Mouse (Mus musculus) liver, adult 2 months (tissue): Measurements from ENCODE around the gene Olfr544. TPM values are rescaled to one million over a fixed set of nuclear protein-coding genes. Genes with fewer than 3 reads are reported as not detected.

ENCODE experiments used
- DNase-seq: peaks from one replicate; pipeline ENCODE4 v3.0.0-alpha.2; 2011; ENCODE audit warnings: low read depth, low spot score; ENCODE audit errors: extremely low read depth
- H3K27ac ChIP-seq: fragments of 200-500 bp; replicated peaks from 2 replicates; pipeline ENCODE4 v1.5.1; 2012; ENCODE audit warnings: low read depth, mild to moderate bottlenecking, control low read depth, inconsistent platforms, low read length; ENCODE audit not compliant: insufficient read depth
- H3K27me3 ChIP-seq: fragments of 200-500 bp; 2 replicates; pipeline ENCODE4 v1.6.1; 2012; ENCODE audit warnings: mild to moderate bottlenecking, moderate library complexity, low read length, inconsistent platforms; ENCODE audit not compliant: control insufficient read depth, insufficient read depth
- H3K36me3 ChIP-seq: fragments of 200-500 bp; 2 replicates; pipeline ENCODE4 v1.6.1; 2012; ENCODE audit warnings: low read length, inconsistent platforms; ENCODE audit not compliant: control insufficient read depth, insufficient read depth
- H3K4me1 ChIP-seq: fragments of 200-500 bp; 2 replicates; pipeline ENCODE4 v1.6.1; 2011; ENCODE audit warnings: low read length; ENCODE audit not compliant: control insufficient read depth, insufficient read depth
- H3K4me3 ChIP-seq: fragments of 200-500 bp; 2 replicates; pipeline ENCODE4 v1.5.1; 2011; ENCODE audit warnings: low read depth, mild to moderate bottlenecking, control low read depth, low read length, moderate library complexity; ENCODE audit not compliant: insufficient read depth
- H3K79me2 ChIP-seq: fragments of 200-500 bp; 2 replicates; pipeline ENCODE4 v1.6.1; 2012; ENCODE audit warnings: inconsistent platforms, mild to moderate bottlenecking, low read length, moderate library complexity; ENCODE audit not compliant: control insufficient read depth, insufficient read depth
- H3K9ac ChIP-seq: fragments of 200-500 bp; 2 replicates; pipeline ENCODE4 v1.6.1; 2012; ENCODE audit warnings: low read depth, mild to moderate bottlenecking, control low read depth, inconsistent platforms, low read length
- CTCF ChIP-seq: fragments of 200-500 bp; IDR thresholded peaks from 2 replicates; pipeline ENCODE4 v1.5.1; 2011; ENCODE audit warnings: low read depth, low read length, control low read depth
- POLR2A ChIP-seq: fragments of 200-500 bp; IDR thresholded peaks from 2 replicates; pipeline ENCODE4 v1.6.1; 2011; ENCODE audit warnings: low read length, control low read depth; ENCODE audit not compliant: insufficient read depth; ENCODE audit errors: extremely low read depth
- WGBS: fragments of 180-500 bp; shearing (Covaris S2); methylation state at CpG from one replicate; pipeline ENCODE4 v1.1.7; 2018; 5-methylcytosine and 5-hydroxymethylcytosine counted together
- polyA plus RNA-seq: library from polyadenylated mRNA; depleted of rRNA; stranded (reverse); fragments of >200 nt; gene quantifications from 2 replicates; pipeline ENCODE4 v1.2.3, GENCODE M21; 2012
- total RNA-seq: library from RNA; depleted of rRNA; stranded (reverse); fragments of >200 nt; gene quantifications from 2 replicates; pipeline ENCODE4 v1.2.3, GENCODE M21; 2014

The Olfr544 gene
- total and polyA plus RNA-seq, 2 experiments, result not detected

DNA sequence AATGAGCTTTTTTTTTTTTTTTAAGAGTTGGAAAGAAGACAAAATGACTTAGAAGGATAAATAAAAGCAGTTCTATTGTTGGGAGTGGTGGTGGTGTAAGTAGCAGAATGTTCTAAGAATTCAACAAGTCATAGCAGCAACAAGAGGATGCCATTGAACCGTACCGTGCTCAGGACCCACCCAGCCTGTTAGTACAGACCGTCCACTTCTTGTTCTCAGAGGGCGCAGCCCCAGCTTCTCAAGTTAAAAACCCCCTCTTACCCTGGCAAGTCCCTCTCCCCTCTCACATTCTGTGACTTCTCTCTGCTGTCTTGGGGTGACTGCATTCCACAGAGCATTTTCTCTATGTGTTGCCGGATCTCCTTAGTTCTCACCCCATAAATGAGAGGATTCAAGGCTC is 11.5 kb downstream of the Olfr544 start:
- Histone ChIP-seq H3K4me3 (no peak overlapping the region), H3K27ac (no peak overlapping the region), H3K9ac (no peak overlapping the region), H3K4me1 (0 out of 2 replicates have a peak, but pooled peaks cover 4% of the 10 kb centered on the region), H3K27me3 (no peaks in the 10 kb centered on the region), H3K36me3 (no peaks in the 10 kb centered on the region), H3K79me2 (no peaks in the 10 kb centered on the region)
- no peak for TF ChIP-seq CTCF
- no peak for TF ChIP-seq POLR2A
- WGBS, result 97% methylated on average over 5 of the region's 5 CpGs
- no peak for DNase-seq

DNA sequence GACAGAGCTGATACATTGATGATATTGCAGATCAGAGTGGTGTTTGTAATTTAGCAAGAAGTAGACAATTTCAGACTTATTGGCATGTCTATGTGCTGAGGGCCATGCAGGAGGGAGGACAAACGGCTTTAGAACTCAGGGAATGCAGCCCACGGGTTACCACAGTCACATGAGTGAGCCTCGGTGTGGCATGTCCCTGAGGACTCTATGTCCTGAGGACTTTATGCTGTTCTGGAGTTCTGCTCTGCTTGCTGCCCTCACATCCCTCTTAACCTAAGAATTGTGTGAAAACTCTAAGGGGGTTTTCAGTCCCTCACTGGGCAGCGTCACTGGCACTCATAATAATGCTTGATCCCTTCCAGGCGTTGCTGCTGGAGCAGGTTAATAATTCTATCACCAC is 15.4 kb downstream of the Olfr544 start:
- WGBS, result 70% methylated on average over 5 of the region's 5 CpGs
- peaks cover 6% of the 10 kb centered on the region for H3K36me3 ChIP-seq
- TF ChIP-seq POLR2A, result no peak
- TF ChIP-seq CTCF, result no peak
- no peaks in the 10 kb centered on the region for H3K4me1 ChIP-seq
- no peaks in the 10 kb centered on the region for H3K79me2 ChIP-seq
- H3K27ac ChIP-seq, result no peak overlapping the region
- H3K4me3 ChIP-seq, result no peak overlapping the region
- no peak overlapping the region for H3K9ac ChIP-seq
- no peak for DNase-seq
- no peaks in the 10 kb centered on the region for H3K27me3 ChIP-seq

DNA sequence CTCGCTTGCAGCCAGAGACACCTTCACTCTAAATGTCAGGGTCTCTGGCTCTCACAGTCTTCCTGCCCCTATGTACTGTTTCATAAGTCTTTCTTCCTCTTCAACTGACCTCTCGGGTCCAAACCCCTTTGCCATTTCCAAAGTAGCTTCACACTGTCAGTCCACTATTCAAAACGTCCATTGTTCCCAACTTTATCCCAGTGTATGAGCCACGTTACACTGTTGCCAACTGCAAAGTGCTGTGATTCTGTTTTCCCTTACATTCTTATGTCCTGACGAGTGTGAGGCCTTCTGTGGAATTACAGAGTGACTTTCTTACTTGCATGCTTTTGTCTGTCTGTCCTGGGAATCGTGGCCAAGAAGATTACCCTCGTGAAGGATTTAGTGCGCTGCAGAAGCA is 20.5 kb downstream of the Olfr544 start:
- Histone ChIP-seq H3K36me3 (peaks cover 28% of the 10 kb centered on the region), H3K4me3 (no peak overlapping the region), H3K79me2 (no peaks in the 10 kb centered on the region), H3K4me1 (no peaks in the 10 kb centered on the region), H3K9ac (no peak overlapping the region), H3K27ac (no peak overlapping the region), H3K27me3 (no peaks in the 10 kb centered on the region)
- DNase-seq, result no peak
- WGBS, result 93% methylated on average over 8 of the region's 8 CpGs
- TF ChIP-seq CTCF (no peak), POLR2A (no peak)

DNA sequence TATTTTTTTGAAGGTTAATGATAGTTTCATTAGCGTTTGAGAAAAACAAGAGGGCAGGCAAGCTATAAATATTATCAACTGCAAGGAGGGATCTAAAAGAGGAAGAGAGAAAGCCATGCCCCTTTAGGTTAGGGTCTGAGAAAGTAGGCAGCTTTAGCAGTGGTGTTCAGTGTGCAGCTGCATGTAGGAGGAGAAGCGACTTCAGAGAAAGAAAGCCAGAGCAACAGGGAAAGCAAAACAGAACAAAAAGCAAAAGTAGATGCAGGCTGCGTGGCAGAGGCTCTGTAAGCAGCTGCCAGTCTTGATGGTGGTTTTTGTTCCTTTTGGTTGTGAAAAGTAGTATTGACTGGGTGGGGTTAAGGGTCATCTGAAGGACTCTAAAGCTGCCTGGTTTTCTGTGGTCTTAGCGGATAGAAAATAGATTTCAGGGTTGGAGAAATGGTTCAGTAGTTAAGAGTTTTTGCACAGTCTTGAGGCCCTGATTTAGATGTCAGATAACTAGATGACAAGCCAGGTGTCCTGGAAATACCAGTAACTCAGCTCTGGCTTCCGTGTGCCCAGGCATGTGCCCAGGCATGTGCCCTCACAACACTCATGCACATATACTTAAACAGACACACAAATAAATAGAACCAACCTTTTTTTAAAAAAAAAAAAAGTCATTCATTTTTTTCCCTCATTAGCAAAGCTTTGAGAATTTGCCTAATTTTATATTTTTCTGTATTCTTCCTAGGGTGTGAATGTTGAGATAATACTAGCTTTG is 29.3 kb downstream of the Olfr544 start:
- no peak for TF ChIP-seq CTCF
- TF ChIP-seq POLR2A, result no peak
- H3K36me3 ChIP-seq, result peaks cover 28% of the 10 kb centered on the region
- no peak overlapping the region for H3K27ac ChIP-seq

DNA sequence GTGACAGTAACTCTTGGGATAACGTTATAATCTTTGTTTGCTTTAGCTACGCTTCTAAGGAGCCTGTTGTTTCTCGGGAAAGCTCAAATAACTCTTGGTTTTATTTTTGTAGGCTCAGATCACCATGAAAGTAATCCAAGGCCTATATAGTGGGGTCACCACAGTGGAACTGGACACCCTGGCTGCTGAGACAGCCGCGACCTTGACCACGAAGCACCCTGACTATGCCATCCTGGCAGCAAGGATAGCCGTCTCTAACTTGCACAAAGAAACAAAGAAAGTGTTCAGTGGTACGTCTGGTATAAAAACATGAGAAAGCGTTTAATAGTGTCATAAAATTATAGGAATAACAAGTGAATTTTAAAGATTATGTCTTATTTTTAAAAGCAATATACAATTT is 41.7 kb downstream of the Olfr544 start:
- WGBS, result 93% methylated on average over 9 of the region's 9 CpGs
- no peak for DNase-seq

More for the DNA sequence above, 29.3 kb downstream of the Olfr544 start:
- Histone ChIP-seq H3K9ac (no peak overlapping the region), H3K4me3 (no peak overlapping the region), H3K4me1 (no peaks in the 10 kb centered on the region), H3K27me3 (no peaks in the 10 kb centered on the region), H3K79me2 (no peaks in the 10 kb centered on the region)
- no peak for DNase-seq
- WGBS, result 89% methylated on average over 5 of the region's 5 CpGs

DNA sequence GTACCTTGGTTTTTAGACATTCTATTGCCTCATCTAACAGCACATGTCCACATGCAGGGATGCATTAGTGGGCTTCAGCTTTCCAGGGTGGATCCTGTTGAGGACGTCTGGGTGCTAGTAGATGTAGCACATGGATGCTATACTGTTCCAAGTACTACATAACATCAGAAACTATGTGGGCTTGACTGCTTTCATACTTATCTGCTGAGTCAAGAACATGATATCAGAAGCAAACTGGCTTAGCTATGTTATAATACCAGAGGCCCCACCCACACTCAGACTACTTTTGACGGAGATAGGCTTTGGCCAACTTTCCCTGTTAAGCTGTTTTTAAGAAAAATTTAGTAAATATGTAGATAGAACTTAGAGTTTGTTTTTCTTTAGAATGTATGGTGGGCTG is 43.8 kb downstream of the Olfr544 start:
- no peak overlapping the region for H3K9ac ChIP-seq
- H3K4me1 ChIP-seq, result no peaks in the 10 kb centered on the region
- H3K79me2 ChIP-seq, result no peaks in the 10 kb centered on the region
- no peaks in the 10 kb centered on the region for H3K27me3 ChIP-seq
- DNase-seq, result no peak
- 87% methylated on average over 2 of the region's 2 CpGs for WGBS
- no peak overlapping the region for H3K4me3 ChIP-seq
- no peak overlapping the region for H3K27ac ChIP-seq
- H3K36me3 ChIP-seq, result peaks cover 3% of the 10 kb centered on the region; the same call in 1 of the 2 replicates
- TF ChIP-seq POLR2A (no peak), CTCF (no peak)

More for the DNA sequence above, 41.7 kb downstream of the Olfr544 start:
- TF ChIP-seq POLR2A (no peak), CTCF (no peak)
- Histone ChIP-seq H3K27me3 (no peaks in the 10 kb centered on the region), H3K4me1 (no peaks in the 10 kb centered on the region), H3K4me3 (no peak overlapping the region), H3K36me3 (peaks cover 7% of the 10 kb centered on the region), H3K79me2 (no peaks in the 10 kb centered on the region), H3K27ac (no peak overlapping the region), H3K9ac (no peak overlapping the region)
